Mouse (Mus musculus) lung, embryonic 14.5 days (tissue): ENCODE measurements around the gene Yaf2. TPM values are rescaled to one million over a fixed set of nuclear protein-coding genes. Genes with fewer than 3 reads are reported as not detected.

ENCODE experiments used
- ATAC-seq: fragments of 200-750 bp; cut with Nextera tagmentation; 2 replicates; pipeline ENCODE4 v1.8.0; 2017; ENCODE audit warnings: mild to moderate bottlenecking, moderate TSS enrichment, moderate library complexity; ENCODE audit not compliant: insufficient read depth
- DNase-seq: peaks from one replicate; pipeline ENCODE4 v3.0.0-alpha.2; 2015
- H3K27ac ChIP-seq: fragments of 300-500 bp; sonication (generic); 2 replicates; pipeline ENCODE4 v1.5.1; 2014; ENCODE audit warnings: low read depth, mild to moderate bottlenecking, moderate library complexity
- H3K27me3 ChIP-seq: fragments of 300-500 bp; sonication (generic); 2 replicates; pipeline ENCODE4 v1.6.1; 2014; ENCODE audit warnings: low read length, control low read depth; ENCODE audit not compliant: insufficient read depth
- H3K36me3 ChIP-seq: fragments of 300-500 bp; sonication (generic); 2 replicates; pipeline ENCODE4 v1.6.1; 2014; ENCODE audit warnings: control low read depth; ENCODE audit not compliant: insufficient read depth
- H3K4me1 ChIP-seq: fragments of 300-500 bp; sonication (generic); 2 replicates; pipeline ENCODE4 v1.6.1; 2014; ENCODE audit warnings: antibody characterized with exemption, control low read depth; ENCODE audit not compliant: insufficient read depth
- H3K4me2 ChIP-seq: fragments of 300-500 bp; sonication (generic); 2 replicates; pipeline ENCODE4 v1.6.1; 2014; ENCODE audit warnings: mild to moderate bottlenecking
- H3K4me3 ChIP-seq: fragments of 300-500 bp; sonication (generic); 2 replicates; pipeline ENCODE4 v1.5.1; 2014; ENCODE audit warnings: low read depth, low read length
- H3K9ac ChIP-seq: fragments of 300-500 bp; sonication (generic); 2 replicates; pipeline ENCODE4 v1.6.1; 2014
- H3K9me3 ChIP-seq: fragments of 300-500 bp; sonication (generic); 2 replicates; pipeline ENCODE4 v1.6.1; 2016; ENCODE audit warnings: low read depth, low read length, control low read depth
- CTCF ChIP-seq: IDR thresholded peaks from 2 replicates; pipeline ENCODE4 v1.5.1; 2016; ENCODE audit warnings: antibody characterized with exemption, low read depth
- WGBS: fragments of 180-500 bp; shearing (Covaris S2); extraction: QIAGEN DNeasy Blood & Tissue Kit; methylation state at CpG from one replicate; pipeline ENCODE4 v1.1.7; 2014; 5-methylcytosine and 5-hydroxymethylcytosine counted together
- polyA plus RNA-seq: library from polyadenylated mRNA; unstranded; fragments of >200 nt; fragmentation: Nextera tagmentation; extraction: Ambion mirVana; gene quantifications from 2 replicates; pipeline ENCODE4 v1.2.1, GENCODE M21; 2014

The Yaf2 gene
- polyA plus RNA-seq, 1 experiment from 2014 or later = 97.7 TPM

DNA sequence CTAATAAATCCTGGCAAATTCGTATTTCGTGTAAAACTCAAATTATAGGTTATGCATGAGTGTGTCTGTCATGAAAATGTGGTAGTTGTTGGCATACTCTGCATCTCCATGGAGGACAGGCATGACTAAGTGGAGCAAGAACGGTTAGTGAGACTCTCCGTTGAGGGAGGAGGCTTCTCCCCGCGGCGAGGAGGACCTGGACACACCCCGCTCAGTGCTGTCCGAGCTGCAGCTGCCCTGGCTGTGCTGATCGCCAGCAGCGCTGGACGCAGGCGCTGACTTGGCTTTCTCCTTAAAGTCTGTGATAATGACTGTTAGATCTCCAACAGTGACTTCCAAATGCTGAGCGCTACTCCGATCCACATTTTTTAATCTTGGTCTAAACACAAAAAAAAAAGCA lies 51.5 kb downstream of the Yaf2 start:
- no peaks in the 10 kb centered on the region for H3K27me3 ChIP-seq
- H3K36me3 ChIP-seq = peaks cover 46% of the 10 kb centered on the region
- no peaks in the 10 kb centered on the region for H3K4me1 ChIP-seq
- no peak overlapping the region for H3K9ac ChIP-seq
- no peak overlapping the region for H3K4me3 ChIP-seq
- 82% methylated on average over 15 of the region's 15 CpGs for WGBS
- TF ChIP-seq CTCF = no peak
- no peak overlapping the region for H3K27ac ChIP-seq
- H3K4me2 ChIP-seq = no peak overlapping the region
- no peaks in the 10 kb centered on the region for H3K9me3 ChIP-seq
- no peak for ATAC-seq
- DNase-seq = no peak

DNA sequence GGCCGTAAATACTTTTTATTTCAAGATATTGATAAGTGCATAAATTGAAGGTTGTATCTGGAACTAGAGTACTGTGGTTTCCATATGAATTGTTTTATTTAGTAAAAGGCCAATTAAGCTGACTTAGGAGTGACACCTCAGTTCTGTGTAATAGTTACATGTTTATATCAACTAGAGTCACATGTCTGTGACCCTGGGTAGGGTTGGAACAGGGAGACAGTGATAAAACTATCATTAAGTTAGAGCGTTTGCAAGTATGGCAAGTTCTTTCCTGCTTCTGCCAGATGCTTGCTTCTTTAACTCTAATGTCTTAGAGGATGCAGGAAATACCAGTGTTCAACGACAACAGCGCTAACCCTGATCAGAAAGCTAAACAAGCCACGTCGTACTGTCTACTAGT lies 52.4 kb downstream of the Yaf2 start:
- WGBS = 77% methylated on average over 6 of the region's 6 CpGs
- no peaks in the 10 kb centered on the region for H3K4me1 ChIP-seq
- H3K36me3 ChIP-seq = peaks cover 43% of the 10 kb centered on the region
- no peak for TF ChIP-seq CTCF
- no peaks in the 10 kb centered on the region for H3K27me3 ChIP-seq
- no peak overlapping the region for H3K27ac ChIP-seq
- ATAC-seq (no peak), DNase-seq (no peak)
- no peak overlapping the region for H3K4me3 ChIP-seq
- H3K4me2 ChIP-seq = no peak overlapping the region
- no peaks in the 10 kb centered on the region for H3K9me3 ChIP-seq
- H3K9ac ChIP-seq = no peak overlapping the region

DNA sequence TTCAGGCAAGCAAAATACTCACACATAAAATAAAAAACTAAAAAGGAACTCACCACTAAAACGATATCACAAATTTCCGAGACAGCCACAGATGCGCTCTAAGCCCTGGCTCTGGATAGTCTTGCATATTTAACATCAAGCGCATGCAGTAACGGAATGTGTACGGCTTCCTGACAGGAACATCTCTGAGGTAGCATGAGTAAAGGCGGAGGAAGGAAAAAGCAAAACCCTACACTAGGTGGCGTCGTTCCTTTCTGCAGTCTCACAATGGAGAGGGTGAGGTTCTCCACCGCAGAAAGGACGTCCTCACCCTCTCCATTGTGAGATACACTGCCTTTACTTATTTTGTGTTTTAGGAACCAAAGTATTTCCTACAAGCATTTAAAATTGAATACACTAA lies 53.4 kb downstream of the Yaf2 start:
- WGBS = 73% methylated on average over 11 of the region's 11 CpGs
- Histone ChIP-seq H3K4me3 (no peak overlapping the region), H3K9ac (no peak overlapping the region), H3K4me2 (no peak overlapping the region), H3K9me3 (no peaks in the 10 kb centered on the region), H3K27ac (no peak overlapping the region), H3K36me3 (peaks cover 44% of the 10 kb centered on the region), H3K4me1 (no peaks in the 10 kb centered on the region), H3K27me3 (no peaks in the 10 kb centered on the region)
- TF ChIP-seq CTCF = peak; percentile 47
- DNase-seq = peak; percentile 40
- ATAC-seq = no peak

DNA sequence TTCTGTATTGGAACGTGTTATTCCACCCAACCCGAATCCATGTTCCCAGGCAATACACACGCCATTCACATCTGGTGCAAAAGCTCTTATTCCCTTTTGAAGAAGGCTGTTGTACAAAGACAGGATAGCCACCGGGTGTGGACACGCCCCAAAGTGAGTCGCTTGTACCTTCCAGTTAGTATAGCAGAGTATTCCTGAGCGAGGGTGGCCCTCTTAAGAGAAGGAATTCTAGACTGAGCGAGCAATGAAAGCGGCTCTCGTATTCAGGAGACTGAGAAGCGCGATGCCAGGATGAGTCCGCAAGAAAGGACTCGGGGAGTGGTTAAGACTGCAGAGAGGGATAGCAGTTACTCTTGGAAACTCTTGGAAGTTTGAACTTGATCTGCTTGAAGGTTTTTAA lies 60.5 kb downstream of the Yaf2 start:
- H3K9ac ChIP-seq = no peak overlapping the region
- peaks cover 15% of the 10 kb centered on the region; the same call in 1 of the 2 replicates for H3K36me3 ChIP-seq
- no peaks in the 10 kb centered on the region for H3K27me3 ChIP-seq
- TF ChIP-seq CTCF = no peak
- H3K4me1 ChIP-seq = peaks cover 7% of the 10 kb centered on the region
- 3% methylated on average over 14 of the region's 14 CpGs for WGBS
- H3K4me3 ChIP-seq = peak overlapping the region; percentile 78
- ATAC-seq (no peak), DNase-seq (peak; percentile 55)
- H3K27ac ChIP-seq = no peak overlapping the region
- H3K9me3 ChIP-seq = no peaks in the 10 kb centered on the region
- H3K4me2 ChIP-seq = peak overlapping the region; percentile 96

DNA sequence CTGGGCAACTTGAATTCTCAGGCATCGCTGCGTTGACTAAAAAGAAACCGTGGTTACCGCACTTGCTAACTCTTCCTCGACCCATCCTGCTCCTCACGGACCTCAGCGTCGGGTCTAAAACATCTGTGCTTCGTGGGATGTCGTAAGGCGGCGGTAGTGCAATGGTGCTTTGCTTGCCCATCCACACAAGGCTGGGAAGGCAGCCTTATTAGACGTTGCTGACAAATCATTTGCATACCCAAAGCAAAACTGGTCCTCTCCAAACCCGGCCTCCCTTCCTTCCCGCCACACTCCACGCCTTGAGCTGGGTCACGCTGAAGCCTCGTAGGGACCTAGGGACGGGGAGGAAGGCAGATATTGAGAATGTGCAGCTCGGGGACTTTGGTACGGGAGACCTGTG lies 61.1 kb downstream of the Yaf2 start:
- H3K9ac ChIP-seq = peak overlapping the region; percentile 56
- peak; percentile 64 for DNase-seq
- H3K27ac ChIP-seq = peak overlapping the region; percentile 76
- peak; percentile 2; the same call in 1 of the 2 replicates for TF ChIP-seq CTCF
- H3K4me1 ChIP-seq = peaks cover 7% of the 10 kb centered on the region
- ATAC-seq = peak; percentile 59
- H3K27me3 ChIP-seq = no peaks in the 10 kb centered on the region
- H3K4me2 ChIP-seq = peak overlapping the region; percentile 96
- peak overlapping the region; percentile 78 for H3K4me3 ChIP-seq
- peaks cover 9% of the 10 kb centered on the region; the same call in 1 of the 2 replicates for H3K36me3 ChIP-seq
- H3K9me3 ChIP-seq = no peaks in the 10 kb centered on the region
- WGBS = under 1% methylated on average over 21 of the region's 21 CpGs

DNA sequence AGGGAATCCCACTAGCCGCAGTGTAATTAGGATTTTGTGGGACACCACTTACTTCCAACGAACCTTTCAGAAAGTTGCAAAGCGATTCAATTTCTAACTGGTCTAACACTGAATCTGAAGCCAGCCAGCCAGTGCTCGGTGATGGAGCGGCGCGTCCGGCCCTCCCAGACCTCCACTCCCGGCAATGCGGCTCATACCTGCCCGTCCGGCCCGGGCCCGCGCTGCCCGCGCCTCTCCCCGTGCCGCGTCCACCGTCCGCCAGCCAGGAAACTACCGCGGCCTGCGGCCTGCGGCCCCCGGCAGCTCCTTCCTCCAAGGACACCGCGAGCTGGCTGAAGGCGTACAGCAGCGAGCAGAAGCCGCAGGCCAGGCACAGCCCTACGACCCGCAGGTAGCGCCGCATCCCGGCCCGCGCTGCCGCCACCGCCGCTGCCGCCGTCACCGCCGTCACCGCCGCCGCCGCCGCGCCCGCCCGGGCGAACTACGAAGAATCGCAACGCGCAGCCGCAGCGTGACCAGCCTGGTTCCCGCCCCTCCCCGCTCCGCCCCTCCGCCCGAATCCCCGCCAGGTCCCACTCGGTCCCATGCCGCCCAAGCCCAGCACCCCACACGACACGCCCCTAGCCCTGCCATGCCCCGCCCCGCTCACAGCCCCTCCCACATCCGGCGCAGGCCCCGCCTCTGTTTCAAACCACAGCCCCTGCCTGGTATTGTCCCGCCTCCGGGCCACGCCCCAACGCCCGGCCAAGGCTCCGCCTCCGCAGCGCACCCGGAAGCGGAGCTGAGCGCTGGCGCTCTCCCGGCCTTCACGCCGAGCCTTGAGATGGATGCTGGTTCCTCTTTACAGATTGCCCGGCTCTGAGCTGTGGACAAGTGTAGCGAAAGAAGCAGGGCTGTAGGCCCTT lies 61.8 kb downstream of the Yaf2 start, which contains the start of gene Gxylt1:
Gene Gxylt1, minus strand, starts transcription at position 501 of the 905 bp plus-strand sequence.
- Histone ChIP-seq H3K9me3 (no peaks in the 10 kb centered on the region), H3K9ac (peak within 1 kb of the TSS; percentile 83), H3K4me2 (peak within 1 kb of the TSS; percentile 96), H3K4me1 (peaks cover 7% of the 10 kb centered on the region), H3K27ac (peak within 1 kb of the TSS; percentile 92), H3K36me3 (peaks cover 6% of the 10 kb centered on the region; the same call in 1 of the 2 replicates), H3K4me3 (peak within 1 kb of the TSS; percentile 78), H3K27me3 (no peaks in the 10 kb centered on the region)
- ATAC-seq = peak; percentile 97
- no peak for TF ChIP-seq CTCF
- WGBS = under 1% methylated on average over 87 of the region's 93 CpGs
- peak; percentile 97 for DNase-seq
